Mouse (Mus musculus): ENCODE results near the gene Zc3h10. TPM values are rescaled to one million over a fixed set of nuclear protein-coding genes. Genes with fewer than 3 reads are reported as not detected.

Gene Zc3h10
- polyA plus RNA-seq, 1 experiment = 17.4 TPM

DNA sequence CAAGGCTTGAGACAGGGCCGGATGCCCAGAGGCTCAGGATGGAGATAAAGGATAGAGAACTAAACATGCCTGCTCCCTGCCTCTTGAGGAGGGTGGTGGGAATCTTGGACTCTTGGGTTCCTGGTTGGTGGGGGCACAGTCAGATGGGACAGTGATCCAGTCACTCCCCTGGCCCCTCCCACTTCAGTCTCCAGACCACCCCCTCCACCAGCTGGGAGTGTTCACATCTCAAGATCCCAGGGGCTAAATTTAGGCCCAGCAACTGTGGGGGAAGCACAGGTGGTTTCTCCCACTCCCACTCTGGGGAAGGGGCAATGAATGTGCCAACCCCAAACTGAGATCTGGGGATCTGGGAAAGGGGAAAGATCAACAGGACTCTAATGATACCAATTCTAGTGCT, 40.6 kb upstream of the Zc3h10 start:
- Histone ChIP-seq H3K27me3 (ENCODE audit: control insufficient read depth, insufficient read depth, low read length) (peaks cover 11% of the 10 kb centered on the region), H3K27ac (ENCODE audit: insufficient read depth, low read length) (no peak overlapping the region), H3K36me3 (ENCODE audit: control insufficient read depth, insufficient read depth, low read length) (no peaks in the 10 kb centered on the region), H3K4me3 (ENCODE audit: extremely low read depth, insufficient read depth, insufficient read length) (no peak overlapping the region), H3K4me1 (ENCODE audit: control insufficient read depth, insufficient read depth, insufficient read length) (peaks cover 6% of the 10 kb centered on the region)
- TF ChIP-seq POLR2A (IDR thresholded peaks at IDR 0.05; ENCODE audit: low read depth, low read length) (no peak), CTCF (IDR thresholded peaks at IDR 0.05; ENCODE audit: extremely low read depth, insufficient read depth, insufficient read length, insufficient replicate concordance) (no peak)
- 72% methylated on average over 1 of the region's 1 CpGs for WGBS
- no peak for DNase-seq (ENCODE audit: low read depth in 1 of 2, low spot score in 2 of 2)

DNA sequence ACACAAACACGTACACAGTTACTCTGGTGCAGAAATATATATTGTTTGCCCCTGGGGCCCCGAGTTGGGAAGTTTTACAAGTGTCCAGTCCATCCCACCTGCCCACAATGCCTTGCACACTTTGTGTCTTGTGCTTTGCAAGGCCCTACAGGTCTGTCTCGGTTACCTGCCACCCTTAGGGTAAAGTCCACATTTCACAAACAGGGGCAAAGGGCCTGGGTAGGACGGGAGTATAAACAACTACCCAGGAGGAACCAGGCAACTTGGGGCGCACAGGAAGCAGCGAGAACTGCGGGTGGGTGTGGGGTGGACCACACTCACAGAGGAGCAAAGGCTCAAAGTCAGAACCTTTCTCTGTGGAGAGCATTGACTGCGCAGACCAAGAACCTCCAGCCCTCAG, 40.1 kb upstream of the Zc3h10 start:
- DNase-seq (ENCODE audit: low read depth in 1 of 2, low spot score in 2 of 2) = no peak
- WGBS = 47% methylated on average over 8 of the region's 8 CpGs
- TF ChIP-seq POLR2A (IDR thresholded peaks at IDR 0.05; ENCODE audit: low read depth, low read length) = no peak
- no peak for TF ChIP-seq CTCF (IDR thresholded peaks at IDR 0.05; ENCODE audit: extremely low read depth, insufficient read depth, insufficient read length, insufficient replicate concordance)
- no peak overlapping the region for H3K27ac ChIP-seq (ENCODE audit: insufficient read depth, low read length)
- no peaks in the 10 kb centered on the region for H3K36me3 ChIP-seq (ENCODE audit: control insufficient read depth, insufficient read depth, low read length)
- H3K27me3 ChIP-seq (ENCODE audit: control insufficient read depth, insufficient read depth, low read length) = peaks cover 11% of the 10 kb centered on the region
- H3K4me1 ChIP-seq (ENCODE audit: control insufficient read depth, insufficient read depth, insufficient read length) = peaks cover 6% of the 10 kb centered on the region
- no peak overlapping the region for H3K4me3 ChIP-seq (ENCODE audit: extremely low read depth, insufficient read depth, insufficient read length)

DNA sequence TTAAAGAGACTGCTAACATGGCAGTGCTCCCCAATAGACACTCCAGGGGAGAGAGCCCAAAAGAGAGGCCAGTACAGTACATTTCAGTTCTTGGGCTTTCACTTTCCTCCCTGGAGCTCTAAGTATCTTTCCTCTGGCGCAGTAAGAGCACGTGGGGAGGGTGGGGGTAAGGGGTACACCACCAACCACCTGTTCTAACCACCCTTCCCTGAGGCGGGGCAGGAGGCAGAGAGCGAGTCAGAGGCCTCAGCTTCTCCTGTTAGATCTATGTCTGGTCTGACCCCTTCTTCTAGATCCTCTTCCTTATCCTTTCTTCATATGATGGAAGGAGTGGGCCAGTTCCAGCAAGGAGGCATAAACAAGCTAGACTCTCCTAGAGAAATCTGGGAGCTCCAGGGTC, 39.5 kb upstream of the Zc3h10 start:
- H3K27ac ChIP-seq (ENCODE audit: insufficient read depth, low read length) = no peak overlapping the region
- TF ChIP-seq POLR2A (IDR thresholded peaks at IDR 0.05; ENCODE audit: low read depth, low read length) = no peak
- TF ChIP-seq CTCF (IDR thresholded peaks at IDR 0.05; ENCODE audit: extremely low read depth, insufficient read depth, insufficient read length, insufficient replicate concordance) = no peak
- H3K4me3 ChIP-seq (ENCODE audit: extremely low read depth, insufficient read depth, insufficient read length) = no peak overlapping the region
- 24% methylated on average over 4 of the region's 4 CpGs for WGBS
- no peak for DNase-seq (ENCODE audit: low read depth in 1 of 2, low spot score in 2 of 2)
- H3K36me3 ChIP-seq (ENCODE audit: control insufficient read depth, insufficient read depth, low read length) = no peaks in the 10 kb centered on the region
- H3K27me3 ChIP-seq (ENCODE audit: control insufficient read depth, insufficient read depth, low read length) = peaks cover 11% of the 10 kb centered on the region
- peaks cover 6% of the 10 kb centered on the region for H3K4me1 ChIP-seq (ENCODE audit: control insufficient read depth, insufficient read depth, insufficient read length)

DNA sequence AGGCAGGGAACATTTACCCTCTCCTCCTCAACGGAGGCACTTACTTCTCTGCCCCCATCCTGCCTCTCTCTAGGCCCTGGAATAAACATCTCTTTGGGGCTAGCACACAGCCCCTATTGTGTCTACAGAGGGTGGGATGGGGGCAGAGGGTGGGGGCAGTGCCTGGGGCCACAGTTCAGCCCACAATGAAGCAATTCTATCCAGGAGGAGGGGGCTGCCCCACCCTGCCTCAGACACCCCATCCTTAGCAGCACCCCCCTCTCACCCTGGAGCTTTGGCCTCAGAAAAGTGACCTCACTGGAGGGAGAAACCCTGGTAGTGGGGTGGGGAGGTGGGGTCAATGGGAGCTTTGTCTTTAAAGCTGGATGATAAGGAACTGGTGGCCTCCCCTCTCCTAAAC, 39.0 kb upstream of the Zc3h10 start:
- WGBS = 78% methylated on average over 1 of the region's 1 CpGs
- H3K4me1 ChIP-seq (ENCODE audit: control insufficient read depth, insufficient read depth, insufficient read length) = peaks cover 6% of the 10 kb centered on the region
- H3K27ac ChIP-seq (ENCODE audit: insufficient read depth, low read length) = no peak overlapping the region
- H3K4me3 ChIP-seq (ENCODE audit: extremely low read depth, insufficient read depth, insufficient read length) = no peak overlapping the region
- TF ChIP-seq CTCF (IDR thresholded peaks at IDR 0.05; ENCODE audit: extremely low read depth, insufficient read depth, insufficient read length, insufficient replicate concordance) (no peak), POLR2A (IDR thresholded peaks at IDR 0.05; ENCODE audit: low read depth, low read length) (no peak)
- H3K36me3 ChIP-seq (ENCODE audit: control insufficient read depth, insufficient read depth, low read length) = no peaks in the 10 kb centered on the region
- peaks cover 11% of the 10 kb centered on the region for H3K27me3 ChIP-seq (ENCODE audit: control insufficient read depth, insufficient read depth, low read length)
- no peak for DNase-seq (ENCODE audit: low read depth in 1 of 2, low spot score in 2 of 2)

DNA sequence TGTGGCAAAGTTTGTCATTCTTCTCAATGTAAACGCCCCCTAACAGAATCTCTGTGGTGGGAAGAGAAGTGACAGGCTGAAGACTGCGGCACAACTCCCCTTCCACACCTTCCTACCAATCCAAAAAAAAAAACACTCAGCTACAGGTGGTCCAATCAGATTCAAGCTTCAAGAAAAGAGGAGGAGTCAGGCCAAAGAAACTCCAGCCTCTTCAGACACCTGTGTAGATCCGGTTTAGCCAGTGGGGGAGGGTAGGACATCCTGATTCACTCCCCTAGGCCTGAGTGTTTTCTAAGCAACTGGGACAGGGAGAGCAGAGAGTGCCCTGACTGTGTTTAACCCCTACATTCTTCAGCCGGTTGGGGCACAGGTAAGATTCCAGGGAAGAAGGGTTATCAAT, 36.8 kb upstream of the Zc3h10 start:
- Histone ChIP-seq H3K27me3 (ENCODE audit: control insufficient read depth, insufficient read depth, low read length) (peaks cover 7% of the 10 kb centered on the region), H3K4me3 (ENCODE audit: extremely low read depth, insufficient read depth, insufficient read length) (no peak overlapping the region), H3K27ac (ENCODE audit: insufficient read depth, low read length) (no peak overlapping the region), H3K36me3 (ENCODE audit: control insufficient read depth, insufficient read depth, low read length) (no peaks in the 10 kb centered on the region), H3K4me1 (ENCODE audit: control insufficient read depth, insufficient read depth, insufficient read length) (peaks cover 6% of the 10 kb centered on the region; the same call in 1 of the 2 replicates)
- DNase-seq (ENCODE audit: low read depth in 1 of 2, low spot score in 2 of 2) = no peak
- TF ChIP-seq POLR2A (IDR thresholded peaks at IDR 0.05; ENCODE audit: low read depth, low read length) = no peak
- WGBS = 43% methylated on average over 4 of the region's 4 CpGs

DNA sequence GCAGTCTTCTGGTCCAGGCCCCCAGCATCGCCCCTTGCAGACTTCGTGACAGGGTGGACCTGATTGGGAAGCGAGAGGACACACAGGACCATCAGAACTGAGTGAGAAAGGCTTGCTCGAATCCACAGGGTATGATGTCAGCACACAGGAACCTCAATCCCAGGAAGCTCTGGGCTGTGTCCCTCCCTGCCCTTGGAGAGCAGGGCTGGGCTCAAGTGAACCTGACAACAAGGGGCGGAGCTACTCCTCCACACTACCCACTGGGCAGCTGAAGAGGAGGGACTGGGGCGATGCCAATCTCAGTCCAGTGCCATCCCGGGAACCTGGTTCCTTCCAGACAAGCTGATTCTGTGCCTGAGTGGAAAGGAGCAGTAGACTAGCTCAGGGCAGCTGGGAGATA, 36.1 kb upstream of the Zc3h10 start:
- Histone ChIP-seq H3K4me3 (ENCODE audit: extremely low read depth, insufficient read depth, insufficient read length) (no peak overlapping the region), H3K36me3 (ENCODE audit: control insufficient read depth, insufficient read depth, low read length) (no peaks in the 10 kb centered on the region)

DNA sequence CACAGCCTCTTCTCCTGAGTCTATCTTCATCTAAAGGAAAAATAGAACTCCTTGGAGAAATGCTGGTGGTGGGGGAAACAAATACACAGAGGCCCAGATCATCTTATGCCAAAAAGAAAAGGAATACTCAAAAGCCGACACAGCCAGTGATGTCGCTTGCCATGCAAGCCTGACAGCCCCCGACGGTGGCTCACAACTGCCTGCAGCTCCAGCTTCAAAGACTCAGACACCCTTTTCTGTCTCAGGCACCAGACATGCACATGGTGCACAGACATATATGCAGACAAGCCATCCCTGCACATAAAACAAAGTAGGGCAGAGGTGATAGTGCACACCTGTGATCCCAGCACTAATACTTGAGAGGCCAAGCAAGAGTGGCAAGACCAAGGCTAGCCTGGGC, 32.2 kb upstream of the Zc3h10 start:
- no peak overlapping the region for H3K4me3 ChIP-seq (ENCODE audit: extremely low read depth, insufficient read depth, insufficient read length)
- H3K27me3 ChIP-seq (ENCODE audit: control insufficient read depth, insufficient read depth, low read length) = no peaks in the 10 kb centered on the region
- H3K36me3 ChIP-seq (ENCODE audit: control insufficient read depth, insufficient read depth, low read length) = no peaks in the 10 kb centered on the region
- 77% methylated on average over 4 of the region's 4 CpGs for WGBS
- H3K4me1 ChIP-seq (ENCODE audit: control insufficient read depth, insufficient read depth, insufficient read length) = no peaks in the 10 kb centered on the region
- TF ChIP-seq POLR2A (IDR thresholded peaks at IDR 0.05; ENCODE audit: low read depth, low read length) = no peak
- no peak for TF ChIP-seq CTCF (IDR thresholded peaks at IDR 0.05; ENCODE audit: extremely low read depth, insufficient read depth, insufficient read length, insufficient replicate concordance)
- no peak overlapping the region for H3K27ac ChIP-seq (ENCODE audit: insufficient read depth, low read length)
- no peak for DNase-seq (ENCODE audit: low read depth in 1 of 2, low spot score in 2 of 2)

More for the DNA sequence above, 36.1 kb upstream of the Zc3h10 start:
- TF ChIP-seq CTCF (IDR thresholded peaks at IDR 0.05; ENCODE audit: extremely low read depth, insufficient read depth, insufficient read length, insufficient replicate concordance) (no peak), POLR2A (IDR thresholded peaks at IDR 0.05; ENCODE audit: low read depth, low read length) (no peak)
- Histone ChIP-seq H3K27me3 (ENCODE audit: control insufficient read depth, insufficient read depth, low read length) (0 out of 2 replicates have a peak, but pooled peaks cover under 1% of the 10 kb centered on the region), H3K4me1 (ENCODE audit: control insufficient read depth, insufficient read depth, insufficient read length) (no peaks in the 10 kb centered on the region), H3K27ac (ENCODE audit: insufficient read depth, low read length) (no peak overlapping the region)
- DNase-seq (ENCODE audit: low read depth in 1 of 2, low spot score in 2 of 2) = no peak
- WGBS = 64% methylated on average over 7 of the region's 7 CpGs
